Mouse (Mus musculus): ENCODE measurements around the gene Bcas3. TPM values are rescaled to one million over a fixed set of nuclear protein-coding genes. Genes with fewer than 3 reads are reported as not detected.

Gene Bcas3
- total and polyA plus RNA-seq, 2 experiments from 2014 or later: 29.3 to 31.6 TPM

- H3K27ac ChIP-seq (ENCODE audit: low read depth, low read length): no peak overlapping the region
- no peaks in the 10 kb centered on the region for H3K36me3 ChIP-seq (ENCODE audit: insufficient read depth)
- no peak overlapping the region for H3K4me2 ChIP-seq (ENCODE audit: low read depth)
- no peak overlapping the region for H3K9ac ChIP-seq
- no peaks in the 10 kb centered on the region for H3K4me1 ChIP-seq (ENCODE audit: insufficient read depth)
- ATAC-seq: no peak
- H3K4me3 ChIP-seq (ENCODE audit: low read depth, low read length): no peak overlapping the region
- no peaks in the 10 kb centered on the region for H3K9me3 ChIP-seq (ENCODE audit: low read length)
- no peaks in the 10 kb centered on the region for H3K27me3 ChIP-seq (ENCODE audit: insufficient read depth, low read length)
- 75% methylated on average over 4 of the region's 4 CpGs for WGBS
- DNase-seq: no peak
- no peak for TF ChIP-seq CTCF (IDR thresholded peaks at IDR 0.05; ENCODE audit: low read depth)
Measured at GRCm38 (mm10) chr11:85657471-85657870, 304.5 kb downstream of the Bcas3 start.

GRCm38 (mm10) chr11:85660304-85660703 lies 307.3 kb downstream of the Bcas3 start:
- no peak for DNase-seq
- Histone ChIP-seq H3K27me3 (ENCODE audit: insufficient read depth, low read length) (no peaks in the 10 kb centered on the region), H3K4me3 (ENCODE audit: low read depth, low read length) (no peak overlapping the region), H3K9me3 (ENCODE audit: low read length) (no peaks in the 10 kb centered on the region), H3K4me2 (ENCODE audit: low read depth) (no peak overlapping the region), H3K27ac (ENCODE audit: low read depth, low read length) (no peak overlapping the region), H3K4me1 (ENCODE audit: insufficient read depth) (no peaks in the 10 kb centered on the region), H3K9ac (no peak overlapping the region), H3K36me3 (ENCODE audit: insufficient read depth) (no peaks in the 10 kb centered on the region)
- TF ChIP-seq CTCF (IDR thresholded peaks at IDR 0.05; ENCODE audit: low read depth): no peak
- 84% methylated on average over 4 of the region's 4 CpGs for WGBS
- ATAC-seq: no peak

- Histone ChIP-seq H3K4me1 (ENCODE audit: insufficient read depth) (no peaks in the 10 kb centered on the region), H3K4me2 (ENCODE audit: low read depth) (no peak overlapping the region), H3K4me3 (ENCODE audit: low read depth, low read length) (no peak overlapping the region), H3K27me3 (ENCODE audit: insufficient read depth, low read length) (no peaks in the 10 kb centered on the region), H3K9ac (no peak overlapping the region), H3K9me3 (ENCODE audit: low read length) (no peaks in the 10 kb centered on the region), H3K27ac (ENCODE audit: low read depth, low read length) (no peak overlapping the region), H3K36me3 (ENCODE audit: insufficient read depth) (no peaks in the 10 kb centered on the region)
- 51% methylated on average over 7 of the region's 7 CpGs for WGBS
- ATAC-seq (no peak), DNase-seq (no peak)
- TF ChIP-seq CTCF (IDR thresholded peaks at IDR 0.05; ENCODE audit: low read depth): no peak
Measured at GRCm38 (mm10) chr11:85667176-85667575, 314.2 kb downstream of the Bcas3 start.

GRCm38 (mm10) chr11:85667741-85668140 lies 314.8 kb downstream of the Bcas3 start:
- no peak for ATAC-seq
- H3K4me2 ChIP-seq (ENCODE audit: low read depth): no peak overlapping the region

GRCm38 (mm10) chr11:85672881-85673475 lies 320.0 kb downstream of the Bcas3 start:
- Histone ChIP-seq H3K27ac (ENCODE audit: low read depth, low read length) (no peak overlapping the region), H3K9me3 (ENCODE audit: low read length) (no peaks in the 10 kb centered on the region), H3K4me3 (ENCODE audit: low read depth, low read length) (no peak overlapping the region), H3K36me3 (ENCODE audit: insufficient read depth) (no peaks in the 10 kb centered on the region), H3K27me3 (ENCODE audit: insufficient read depth, low read length) (no peaks in the 10 kb centered on the region), H3K4me2 (ENCODE audit: low read depth) (no peak overlapping the region), H3K4me1 (ENCODE audit: insufficient read depth) (no peaks in the 10 kb centered on the region), H3K9ac (no peak overlapping the region)
- no peak for DNase-seq
- ATAC-seq: no peak
- no peak for TF ChIP-seq CTCF (IDR thresholded peaks at IDR 0.05; ENCODE audit: low read depth)
- 84% methylated on average over 10 of the region's 10 CpGs for WGBS

More at GRCm38 (mm10) chr11:85667741-85668140, 314.8 kb downstream of the Bcas3 start:
- Histone ChIP-seq H3K27ac (ENCODE audit: low read depth, low read length) (no peak overlapping the region), H3K9ac (no peak overlapping the region), H3K4me1 (ENCODE audit: insufficient read depth) (no peaks in the 10 kb centered on the region), H3K27me3 (ENCODE audit: insufficient read depth, low read length) (no peaks in the 10 kb centered on the region), H3K9me3 (ENCODE audit: low read length) (no peaks in the 10 kb centered on the region), H3K36me3 (ENCODE audit: insufficient read depth) (no peaks in the 10 kb centered on the region), H3K4me3 (ENCODE audit: low read depth, low read length) (no peak overlapping the region)
- no peak for TF ChIP-seq CTCF (IDR thresholded peaks at IDR 0.05; ENCODE audit: low read depth)
- 62% methylated on average over 9 of the region's 9 CpGs for WGBS
- no peak for DNase-seq

GRCm38 (mm10) chr11:85675244-85675643 lies 322.3 kb downstream of the Bcas3 start:
- Histone ChIP-seq H3K9me3 (ENCODE audit: low read length) (no peaks in the 10 kb centered on the region), H3K36me3 (ENCODE audit: insufficient read depth) (no peaks in the 10 kb centered on the region), H3K27me3 (ENCODE audit: insufficient read depth, low read length) (no peaks in the 10 kb centered on the region), H3K27ac (ENCODE audit: low read depth, low read length) (no peak overlapping the region), H3K9ac (no peak overlapping the region), H3K4me3 (ENCODE audit: low read depth, low read length) (no peak overlapping the region), H3K4me2 (ENCODE audit: low read depth) (no peak overlapping the region), H3K4me1 (ENCODE audit: insufficient read depth) (no peaks in the 10 kb centered on the region)
- ATAC-seq (no peak), DNase-seq (no peak)
- WGBS: 33% methylated on average over 4 of the region's 4 CpGs
- no peak for TF ChIP-seq CTCF (IDR thresholded peaks at IDR 0.05; ENCODE audit: low read depth)

GRCm38 (mm10) chr11:85676357-85677004 lies 323.5 kb downstream of the Bcas3 start:
- ATAC-seq (no peak), DNase-seq (no peak)
- Histone ChIP-seq H3K27ac (ENCODE audit: low read depth, low read length) (no peak overlapping the region), H3K9ac (no peak overlapping the region), H3K4me1 (ENCODE audit: insufficient read depth) (no peaks in the 10 kb centered on the region), H3K36me3 (ENCODE audit: insufficient read depth) (no peaks in the 10 kb centered on the region), H3K27me3 (ENCODE audit: insufficient read depth, low read length) (no peaks in the 10 kb centered on the region), H3K4me3 (ENCODE audit: low read depth, low read length) (no peak overlapping the region), H3K9me3 (ENCODE audit: low read length) (no peaks in the 10 kb centered on the region), H3K4me2 (ENCODE audit: low read depth) (no peak overlapping the region)
- no peak for TF ChIP-seq CTCF (IDR thresholded peaks at IDR 0.05; ENCODE audit: low read depth)
- WGBS: 71% methylated on average over 10 of the region's 10 CpGs
